Mouse (Mus musculus) heart, adult 2 months (tissue): Measurements from ENCODE around the gene Samd1. TPM values are rescaled to one million over a fixed set of nuclear protein-coding genes. Genes with fewer than 3 reads are reported as not detected.

Source experiments
- DNase-seq, 2 experiments: peaks; one replicate each; pipeline ENCODE4 v3.0.0; 2021
- H3K27ac ChIP-seq: fragments of 200-600 bp; 2 replicates; pipeline ENCODE4 v1.8.1; 2022
- H3K27me3 ChIP-seq: fragments of 200-500 bp; 2 replicates; pipeline ENCODE4 v1.6.1; 2012; ENCODE audit warnings: mild to moderate bottlenecking, low read length, inconsistent platforms, mixed read lengths; ENCODE audit not compliant: control insufficient read depth, insufficient read depth
- H3K36me3 ChIP-seq: fragments of 200-500 bp; 2 replicates; pipeline ENCODE4 v1.6.1; 2012; ENCODE audit warnings: low read length, inconsistent platforms; ENCODE audit not compliant: control insufficient read depth, insufficient read depth
- H3K4me1 ChIP-seq: fragments of 200-500 bp; 2 replicates; pipeline ENCODE4 v1.6.1; 2011; ENCODE audit warnings: low read length; ENCODE audit not compliant: control insufficient read depth, insufficient read depth
- H3K4me3 ChIP-seq: fragments of 200-600 bp; 2 replicates; pipeline ENCODE4 v1.8.1; 2022
- H3K79me2 ChIP-seq: fragments of 200-500 bp; replicated peaks from 2 replicates; pipeline ENCODE4 v1.6.1; 2012; ENCODE audit warnings: mild to moderate bottlenecking, inconsistent platforms, low read length, moderate library complexity, mixed read lengths; ENCODE audit not compliant: control insufficient read depth, insufficient read depth
- H3K9ac ChIP-seq: fragments of 200-500 bp; 2 replicates; pipeline ENCODE4 v1.6.1; 2012; ENCODE audit warnings: low read depth, mild to moderate bottlenecking, control low read depth, inconsistent platforms, low read length, mixed read lengths
- CTCF ChIP-seq: fragments of 200-600 bp; IDR thresholded peaks from 2 replicates; pipeline ENCODE4 v1.8.1; 2022; ENCODE audit warnings: antibody characterized with exemption, mild to moderate bottlenecking, moderate library complexity
- EP300 ChIP-seq: fragments of 200-500 bp; IDR thresholded peaks from 2 replicates; pipeline ENCODE4 v1.6.1; 2011; ENCODE audit warnings: low read depth, low read length, control low read depth; ENCODE audit not compliant: insufficient read depth
- POLR2A ChIP-seq: fragments of 200-500 bp; IDR thresholded peaks from 2 replicates; pipeline ENCODE4 v1.6.1; 2011; ENCODE audit warnings: mild to moderate bottlenecking, low read depth, low read length, control low read depth; ENCODE audit not compliant: insufficient read depth
- WGBS: fragments of 180-500 bp; shearing (Covaris S2); methylation state at CpG from one replicate; pipeline ENCODE4 v1.1.7; 2018; 5-methylcytosine and 5-hydroxymethylcytosine counted together
- intact Hi-C: fragments of 180-260 bp; cut with DNase I; formaldehyde crosslinking; loops from one replicate; pipeline ENCODE4 v1.15.1; 2025
- polyA plus RNA-seq: library from polyadenylated mRNA; depleted of rRNA; stranded (reverse); fragments of >200 nt; gene quantifications from 2 replicates; pipeline ENCODE4 v1.2.3, GENCODE M21; 2012
- total RNA-seq, 2 experiments: library from RNA; stranded (reverse); gene quantifications; 2 replicates each; pipeline ENCODE4 v1.2.3; 2021

Samd1 gene
- total and polyA plus RNA-seq, 3 experiments: 21.6 to 29.9 (median 29.7) TPM

GRCm38 (mm10) chr8:83990170-83990569 lies 7.3 kb upstream of the Samd1 start:
- no peaks in the 10 kb centered on the region for H3K36me3 ChIP-seq

GRCm38 (mm10) chr8:83992488-83992887 lies 5.0 kb upstream of the Samd1 start:
- Histone ChIP-seq H3K36me3 (no peaks in the 10 kb centered on the region), H3K79me2 (no peaks in the 10 kb centered on the region), H3K9ac (no peak overlapping the region), H3K4me3 (no peak overlapping the region), H3K27ac (no peak overlapping the region), H3K4me1 (no peaks in the 10 kb centered on the region), H3K27me3 (no peaks in the 10 kb centered on the region)
- no peak for DNase-seq
- intact Hi-C loops: no loop called here
- WGBS: 78% methylated on average over 2 of the region's 2 CpGs
- TF ChIP-seq CTCF (no peak), POLR2A (no peak), EP300 (no peak)

More at GRCm38 (mm10) chr8:83990170-83990569, 7.3 kb upstream of the Samd1 start:
- Histone ChIP-seq H3K4me1 (no peaks in the 10 kb centered on the region), H3K27me3 (no peaks in the 10 kb centered on the region), H3K4me3 (no peak overlapping the region), H3K79me2 (no peaks in the 10 kb centered on the region), H3K9ac (no peak overlapping the region), H3K27ac (no peak overlapping the region)
- no peak for DNase-seq
- 92% methylated on average over 14 of the region's 14 CpGs for whole genome bisulfite sequencing
- no peak for TF ChIP-seq EP300
- TF ChIP-seq CTCF: no peak
- no peak for TF ChIP-seq POLR2A
- intact Hi-C loops: no loop called here

DNA sequence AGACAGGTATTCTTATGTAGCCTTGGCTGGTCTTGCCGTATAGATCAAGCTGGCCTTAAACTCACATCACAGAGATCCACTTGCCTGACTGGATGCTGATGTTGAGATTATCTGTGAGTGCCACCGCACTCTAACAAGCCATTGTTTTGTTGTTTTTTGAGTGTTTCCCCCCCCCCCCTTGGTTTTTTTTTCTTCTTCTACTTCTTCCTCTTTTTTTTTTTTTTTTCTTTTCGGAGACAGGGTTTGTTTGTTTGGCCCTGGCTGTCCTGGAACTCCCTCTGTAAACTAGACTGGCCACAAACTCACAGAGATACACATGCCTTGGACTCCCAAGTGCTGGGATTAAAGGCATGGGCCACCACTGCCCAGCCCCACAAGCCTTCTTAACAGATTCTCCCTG lies 3.4 kb upstream of the Samd1 start:
- Histone ChIP-seq H3K4me3 (no peak overlapping the region), H3K36me3 (no peaks in the 10 kb centered on the region), H3K79me2 (no peaks in the 10 kb centered on the region), H3K27me3 (no peaks in the 10 kb centered on the region), H3K9ac (no peak overlapping the region), H3K4me1 (peaks cover 3% of the 10 kb centered on the region), H3K27ac (no peak overlapping the region)
- intact Hi-C loops: no loop called here
- no peak for DNase-seq
- WGBS: 67% methylated on average over 3 of the region's 3 CpGs
- TF ChIP-seq CTCF: no peak
- TF ChIP-seq EP300: no peak
- no peak for TF ChIP-seq POLR2A

- H3K9ac ChIP-seq: no peak overlapping the region
- peak overlapping the region; percentile 52 for H3K4me3 ChIP-seq
- H3K27ac ChIP-seq: peak overlapping the region; percentile 98; the same call in 1 of the 2 replicates
- no peak for TF ChIP-seq CTCF
- TF ChIP-seq EP300: no peak
- no peak for TF ChIP-seq POLR2A
- 38% methylated on average over 12 of the region's 12 CpGs for WGBS
- H3K79me2 ChIP-seq: no peaks in the 10 kb centered on the region
- intact Hi-C loops: loop anchor here (2.0 to 5.0 kb wide), 2 partner anchors 21 to 254 kb away; partner anchors contain the start of gene Adgre5
- no peaks in the 10 kb centered on the region for H3K27me3 ChIP-seq
- no peaks in the 10 kb centered on the region for H3K36me3 ChIP-seq
- no peak for DNase-seq
- peaks cover 3% of the 10 kb centered on the region for H3K4me1 ChIP-seq
Measured at GRCm38 (mm10) chr8:83995973-83996372, 1.5 kb upstream of the Samd1 start.

DNA sequence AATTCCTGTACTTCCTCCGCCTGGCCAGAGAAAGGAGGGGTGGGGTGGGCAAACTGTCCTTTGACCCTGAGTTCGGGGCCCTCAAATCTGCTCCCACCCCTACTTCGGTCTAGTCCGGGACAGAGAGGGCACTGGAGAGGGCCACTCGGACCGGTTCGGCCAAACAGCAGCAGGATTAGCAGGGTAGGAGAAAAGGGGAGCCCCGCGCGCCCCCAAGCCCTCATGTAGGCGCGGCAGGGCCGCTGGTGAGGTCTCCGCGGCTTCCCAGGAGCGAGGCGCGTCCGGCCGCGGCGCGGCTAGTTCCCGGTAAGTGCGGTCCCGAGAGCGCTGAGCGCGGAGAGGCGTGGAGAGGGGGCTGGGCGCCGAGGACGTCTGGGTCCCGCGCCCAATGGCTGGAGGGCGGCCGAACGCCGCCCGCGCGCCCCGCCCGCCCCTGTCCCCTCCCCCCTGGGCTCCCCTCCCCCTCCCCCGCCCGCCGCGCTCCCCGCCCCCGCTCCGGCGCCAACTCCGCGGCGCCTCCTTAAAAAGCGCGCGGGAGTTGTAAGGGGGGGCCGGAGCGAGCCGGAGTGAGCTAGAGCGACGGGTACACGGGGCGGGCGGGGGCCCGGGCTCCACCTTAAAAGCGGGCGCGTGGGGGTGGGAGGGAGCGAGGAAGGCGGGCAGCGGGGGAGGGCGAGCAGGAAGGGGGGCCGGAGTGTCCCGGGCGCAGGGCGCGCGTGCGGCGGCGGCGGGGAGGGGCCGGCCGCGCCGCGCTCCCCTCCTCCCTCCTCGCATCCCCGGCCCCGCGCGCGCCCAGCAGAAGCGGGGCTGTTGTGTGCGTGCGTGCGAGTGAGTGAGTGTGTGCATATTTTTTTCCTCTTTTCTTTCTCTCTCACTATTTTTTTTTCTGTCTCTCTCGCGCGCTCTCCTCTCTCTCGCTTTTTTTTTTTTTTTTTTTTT lies 636 bp upstream of the Samd1 start:
- intact Hi-C loops: loop anchor here (2.0 to 5.0 kb wide), 2 partner anchors 22 to 255 kb away; partner anchors contain the start of gene Adgre5
- no peaks in the 10 kb centered on the region for H3K79me2 ChIP-seq
- WGBS: under 1% methylated on average over 47 of the region's 103 CpGs
- H3K4me1 ChIP-seq: peaks cover 3% of the 10 kb centered on the region
- H3K9ac ChIP-seq: peak overlapping the region; percentile 88
- H3K27me3 ChIP-seq: no peaks in the 10 kb centered on the region
- TF ChIP-seq POLR2A (peak; percentile 76), EP300 (peak; percentile 37; the same call in 1 of the 2 replicates), CTCF (no peak)
- H3K27ac ChIP-seq: peak overlapping the region; percentile 98
- no peaks in the 10 kb centered on the region for H3K36me3 ChIP-seq
- H3K4me3 ChIP-seq: peak overlapping the region; percentile 80
- peak; percentile 93 to 94 for DNase-seq

GRCm38 (mm10) chr8:83998231-83999056 lies 972 bp downstream of the Samd1 start:
- WGBS: 19% methylated on average over 91 of the region's 92 CpGs
- Histone ChIP-seq H3K79me2 (no peaks in the 10 kb centered on the region), H3K9ac (peak overlapping the region; percentile 91), H3K27ac (peak overlapping the region; percentile 72), H3K36me3 (no peaks in the 10 kb centered on the region), H3K4me3 (peak overlapping the region; percentile 59), H3K4me1 (peaks cover 3% of the 10 kb centered on the region), H3K27me3 (no peaks in the 10 kb centered on the region)
- intact Hi-C loops: loop anchor here (2.0 to 5.0 kb wide), 2 partner anchors 44 to 256 kb away; partner anchors contain the start of genes Adgre5, Asf1b and Gm10644
- DNase-seq: peak; percentile 70 to 77
- peak; percentile 64 for TF ChIP-seq CTCF
- 0 out of 2 replicates have a peak, but pooled peaks have one; percentile 10 for TF ChIP-seq EP300
- TF ChIP-seq POLR2A: no peak
